Mouse (Mus musculus) heart, adult 2 months (tissue): ENCODE measurements around the gene Gm26992.

Experiments
- CTCF ChIP-seq: fragments of 200-600 bp; IDR thresholded peaks from 2 replicates; pipeline ENCODE4 v1.8.1; 2022; ENCODE audit warnings: antibody characterized with exemption, mild to moderate bottlenecking, moderate library complexity
- EP300 ChIP-seq: fragments of 200-500 bp; IDR thresholded peaks from 2 replicates; pipeline ENCODE4 v1.6.1; 2011; ENCODE audit warnings: low read depth, low read length, control low read depth; ENCODE audit not compliant: insufficient read depth
- POLR2A ChIP-seq: fragments of 200-500 bp; IDR thresholded peaks from 2 replicates; pipeline ENCODE4 v1.6.1; 2011; ENCODE audit warnings: mild to moderate bottlenecking, low read depth, low read length, control low read depth; ENCODE audit not compliant: insufficient read depth

GRCm38 (mm10) chrX:103508218-103508617, 86.4 kb downstream of the Gm26992 start:
- TF ChIP-seq POLR2A (no peak), CTCF (no peak), EP300 (no peak)
